In the genomic region with DNA sequence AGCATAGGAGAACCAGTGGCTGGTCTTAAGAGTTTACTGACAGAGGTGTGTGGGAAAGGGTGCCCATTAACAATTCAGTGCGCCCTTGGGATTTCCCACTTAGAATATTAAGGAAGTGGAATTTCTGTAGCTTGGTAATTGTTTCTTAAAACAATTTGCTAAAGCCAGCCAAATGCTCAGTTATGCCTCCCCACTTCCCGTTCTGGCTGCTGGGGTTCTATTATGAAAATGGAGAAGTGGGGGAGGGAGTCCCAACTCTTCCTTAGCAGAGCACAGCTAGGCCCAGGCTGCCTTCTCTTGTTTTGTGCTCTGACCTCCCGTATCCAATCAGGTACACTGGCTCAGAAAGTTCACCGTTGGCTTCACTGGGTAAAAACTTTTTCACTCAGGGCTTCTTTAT, we compare ENCODE assay signal across 15 mouse cellular contexts. TPM values are rescaled to one million over a fixed set of nuclear protein-coding genes. Genes with fewer than 3 reads are reported as not detected.
DNase-seq lines count a peak whose midpoint lies in the region; ATAC-seq and TF ChIP-seq lines count a peak whose summit lies in the region.
"Had no signal": no experiment of that assay in that cellular context is flagged by ENCODE, and none has a peak within 500 bp of the region (broad histone marks: within the 10 kb centered on the region; RNA-seq: fewer than 3 reads in every experiment).

No protein-coding gene starts in this region.

- H3K27ac ChIP-seq in heart, adult 2 months: peak overlapping the region; percentile 47; the same call in 1 of the 2 replicates
- no peak overlapping the region for H3K27ac ChIP-seq in heart, embryonic 12.5 days (ENCODE audit: poor library complexity, severe bottlenecking)
- H3K27ac ChIP-seq in limb, embryonic 12.5 days: peak overlapping the region; percentile 41; the same call in 1 of the 2 replicates
- no peak overlapping the region for H3K27ac ChIP-seq in limb, embryonic 10.5 days
- peak overlapping the region; percentile 25; the same call in 1 of the 2 replicates for H3K27ac ChIP-seq in liver, embryonic 15.5 days (replicated peaks)
- no peak overlapping the region for H3K27ac ChIP-seq in forebrain, embryonic 13.5 days
- H3K27ac ChIP-seq: embryonic facial prominence, embryonic 15.5 days; midbrain, embryonic 10.5 days had no signal

- no peak overlapping the region for H3K4me3 ChIP-seq in heart, adult 2 months
- H3K4me3 ChIP-seq in heart, embryonic 12.5 days: no peak overlapping the region
- no peak overlapping the region for H3K4me3 ChIP-seq in limb, embryonic 12.5 days (replicated peaks)
- no peak overlapping the region for H3K4me3 ChIP-seq in limb, embryonic 10.5 days
- no peak overlapping the region for H3K4me3 ChIP-seq in liver, embryonic 15.5 days (replicated peaks)
- no peak overlapping the region for H3K4me3 ChIP-seq in forebrain, embryonic 13.5 days
- H3K4me3 ChIP-seq: embryonic facial prominence, embryonic 15.5 days; midbrain, embryonic 10.5 days had no signal

- peak in 1 of 2 experiments; percentile 54 for DNase-seq in heart, adult 2 months
- DNase-seq in limb, embryonic 10.5 days (ENCODE audit: low spot score): no peak
- peak; percentile 57 to 65 for DNase-seq in B cell, adult 2 months
- DNase-seq: forebrain, postnatal 0 days; layer of hippocampus, adult 9-11 months; left cerebral cortex, postnatal 4 days; thymus, postnatal 36 days had no signal

- no peaks in the 10 kb centered on the region for H3K27me3 ChIP-seq in heart, adult 2 months (ENCODE audit: control insufficient read depth, insufficient read depth, low read length)
- no peaks in the 10 kb centered on the region for H3K27me3 ChIP-seq in heart, embryonic 12.5 days (replicated peaks)
- H3K27me3 ChIP-seq in limb, embryonic 12.5 days: no peaks in the 10 kb centered on the region
- H3K27me3 ChIP-seq in limb, embryonic 10.5 days (ENCODE audit: low read depth, poor library complexity, severe bottlenecking): no peaks in the 10 kb centered on the region
- peaks cover 9% of the 10 kb centered on the region for H3K27me3 ChIP-seq in liver, embryonic 15.5 days
- H3K27me3 ChIP-seq in forebrain, embryonic 13.5 days: peaks cover 72% of the 10 kb centered on the region
- H3K27me3 ChIP-seq: embryonic facial prominence, embryonic 15.5 days had no signal

- H3K4me2 ChIP-seq in heart, embryonic 12.5 days: no peak overlapping the region
- H3K4me2 ChIP-seq in limb, embryonic 12.5 days: no peak overlapping the region
- no peak overlapping the region for H3K4me2 ChIP-seq in liver, embryonic 15.5 days
- H3K4me2 ChIP-seq in forebrain, embryonic 13.5 days: no peak overlapping the region
- H3K4me2 ChIP-seq: embryonic facial prominence, embryonic 15.5 days had no signal

- TF ChIP-seq POLR2A in heart, adult 2 months (IDR thresholded peaks at IDR 0.05; ENCODE audit: insufficient read depth, low read depth, low read length): no peak

- H3K9ac ChIP-seq in heart, adult 2 months (ENCODE audit: low read depth, low read length): no peak overlapping the region
- H3K9ac ChIP-seq in heart, embryonic 12.5 days: no peak overlapping the region
- H3K9ac ChIP-seq in limb, embryonic 12.5 days (replicated peaks): no peak overlapping the region
- H3K9ac ChIP-seq in liver, embryonic 15.5 days: no peak overlapping the region
- H3K9ac ChIP-seq in forebrain, embryonic 13.5 days: no peak overlapping the region
- H3K9ac ChIP-seq: embryonic facial prominence, embryonic 15.5 days; forebrain, postnatal 0 days had no signal

- H3K79me2 ChIP-seq in heart, adult 2 months (replicated peaks; ENCODE audit: control insufficient read depth, insufficient read depth, low read length): 0 out of 2 replicates have a peak, but pooled peaks cover 2% of the 10 kb centered on the region

- WGBS in heart, adult 2 months: 47% methylated on average over 4 of the region's 4 CpGs
- 73% methylated on average over 4 of the region's 4 CpGs for WGBS in heart, embryonic 12.5 days
- 64% methylated on average over 4 of the region's 4 CpGs for WGBS in limb, embryonic 12.5 days
- 78% methylated on average over 4 of the region's 4 CpGs for WGBS in limb, embryonic 10.5 days
- WGBS in liver, embryonic 15.5 days (ENCODE audit: insufficient replicate concordance): 23% methylated on average over 4 of the region's 4 CpGs
- 70% methylated on average over 4 of the region's 4 CpGs for WGBS in forebrain, embryonic 13.5 days

- no peak for ATAC-seq in heart, embryonic 12.5 days (ENCODE audit: insufficient number of reproducible peaks, low FRiP score)
- ATAC-seq in limb, embryonic 12.5 days (ENCODE audit: insufficient number of reproducible peaks, insufficient read depth, low FRiP score, low TSS enrichment, low read depth): no peak
- no peak for ATAC-seq in liver, embryonic 15.5 days (ENCODE audit: insufficient read depth)
- ATAC-seq in forebrain, embryonic 13.5 days: no peak
- ATAC-seq in erythroblast, adult 5-6 weeks (replicated peaks; ENCODE audit: low FRiP score, poor library complexity, severe bottlenecking): no peak
- ATAC-seq: forebrain, postnatal 0 days had no signal

- H3K4me1 ChIP-seq in heart, adult 2 months (ENCODE audit: control insufficient read depth, insufficient read depth, low read length): peaks cover 12% of the 10 kb centered on the region
- 0 out of 2 replicates have a peak, but pooled peaks cover 4% of the 10 kb centered on the region for H3K4me1 ChIP-seq in heart, embryonic 12.5 days (replicated peaks)
- peaks cover 10% of the 10 kb centered on the region for H3K4me1 ChIP-seq in limb, embryonic 12.5 days (replicated peaks)
- 0 out of 2 replicates have a peak, but pooled peaks cover 4% of the 10 kb centered on the region for H3K4me1 ChIP-seq in limb, embryonic 10.5 days
- peaks cover 63% of the 10 kb centered on the region for H3K4me1 ChIP-seq in liver, embryonic 15.5 days (replicated peaks)
- H3K4me1 ChIP-seq in forebrain, embryonic 13.5 days: 0 out of 2 replicates have a peak, but pooled peaks cover 8% of the 10 kb centered on the region
- H3K4me1 ChIP-seq: embryonic facial prominence, embryonic 15.5 days; midbrain, embryonic 10.5 days had no signal

- no peaks in the 10 kb centered on the region for H3K9me3 ChIP-seq in heart, embryonic 12.5 days (replicated peaks)
- no peaks in the 10 kb centered on the region for H3K9me3 ChIP-seq in limb, embryonic 12.5 days
- H3K9me3 ChIP-seq in limb, embryonic 10.5 days (replicated peaks): no peaks in the 10 kb centered on the region
- H3K9me3 ChIP-seq in liver, embryonic 15.5 days (replicated peaks): no peaks in the 10 kb centered on the region
- no peaks in the 10 kb centered on the region for H3K9me3 ChIP-seq in forebrain, embryonic 13.5 days (replicated peaks)
- H3K9me3 ChIP-seq: embryonic facial prominence, embryonic 15.5 days; midbrain, embryonic 10.5 days had no signal

- peaks cover 6% of the 10 kb centered on the region; the same call in 1 of the 2 replicates for H3K36me3 ChIP-seq in heart, adult 2 months (ENCODE audit: control insufficient read depth, insufficient read depth, low read length)
- no peaks in the 10 kb centered on the region for H3K36me3 ChIP-seq in heart, embryonic 12.5 days
- no peaks in the 10 kb centered on the region for H3K36me3 ChIP-seq in limb, embryonic 12.5 days
- H3K36me3 ChIP-seq in limb, embryonic 10.5 days: no peaks in the 10 kb centered on the region
- no peaks in the 10 kb centered on the region for H3K36me3 ChIP-seq in liver, embryonic 15.5 days (replicated peaks)
- no peaks in the 10 kb centered on the region for H3K36me3 ChIP-seq in forebrain, embryonic 13.5 days (ENCODE audit: poor library complexity, severe bottlenecking)
- H3K36me3 ChIP-seq: embryonic facial prominence, embryonic 15.5 days; midbrain, embryonic 10.5 days had no signal

- TF ChIP-seq EP300 in heart, adult 2 months (IDR thresholded peaks at IDR 0.05; ENCODE audit: insufficient read depth, low read depth, low read length): 0 out of 2 replicates have a peak, but pooled peaks have one; percentile 12

- TF ChIP-seq CTCF in heart, adult 2 months (IDR thresholded peaks at IDR 0.05): no peak

- intact Hi-C loops in heart, adult 2 months (cut with DNase I): no loop called here

RNA-seq across cellular contexts. Expression of gene Elmo1, which starts 37.2 kb away (rescaled TPM):
- 1 to 10 TPM; 7.1 to 9.1 TPM for total RNA-seq in heart, adult 2 months (2021)
- polyA plus RNA-seq in heart, adult 2 months (2012; rRNA removed): 7.0 and 11.2 TPM in 2 replicates
- polyA plus RNA-seq in heart, embryonic 12.5 days (2016; fragmentation: Nextera tagmentation; extraction: Ambion mirVana): 8.8 and 9.4 TPM in 2 replicates
- polyA plus RNA-seq in limb, embryonic 12.5 days (2016; fragmentation: Nextera tagmentation; extraction: Ambion mirVana): 8.0 and 8.3 TPM in 2 replicates
- 7.1 and 9.1 TPM in 2 replicates for polyA plus RNA-seq in limb, embryonic 10.5 days (2016; fragmentation: Nextera tagmentation; extraction: Ambion mirVana)
- 4.5 and 4.9 TPM in 2 replicates for polyA plus RNA-seq in liver, embryonic 15.5 days (2015; fragmentation: Nextera tagmentation; extraction: Ambion mirVana)
- 24.0 and 24.3 TPM in 2 replicates for polyA plus RNA-seq in forebrain, embryonic 13.5 days (2015; fragmentation: Nextera tagmentation; extraction: Ambion mirVana)
- total RNA-seq in erythroblast, adult 5-6 weeks (2015; ENCODE audit: low replicate concordance): 15.0 and 21.9 TPM in 2 replicates
- total RNA-seq in erythroblast, adult 5-6 weeks (2017; ENCODE audit: low replicate concordance): 7.0 and 8.3 TPM in 2 replicates
- polyA plus RNA-seq: C2C12 had no signal

Comparison
In these comparisons a context has a peak if more than half of its experiments do, and no peak if none do; other contexts are left out.
1. H3K27ac ChIP-seq: peak in heart, adult 2 months (single experiment), limb, embryonic 12.5 days (single experiment) and liver, embryonic 15.5 days (single experiment); none in heart, embryonic 12.5 days (single experiment), limb, embryonic 10.5 days (single experiment) and forebrain, embryonic 13.5 days (single experiment).